Mouse (Mus musculus): Measurements from ENCODE around the gene Mpp5.
A peak's percentile ranks its signal among the peaks of the same experiment; 100 is the strongest.

Gene Mpp5

GRCm38 (mm10) chr12:78748557-78749377, at the start of gene Mpp5:
Gene Mpp5 (plus strand): TSS chr12:78748907.
- DNase-seq, result peak; percentile 97

DNA sequence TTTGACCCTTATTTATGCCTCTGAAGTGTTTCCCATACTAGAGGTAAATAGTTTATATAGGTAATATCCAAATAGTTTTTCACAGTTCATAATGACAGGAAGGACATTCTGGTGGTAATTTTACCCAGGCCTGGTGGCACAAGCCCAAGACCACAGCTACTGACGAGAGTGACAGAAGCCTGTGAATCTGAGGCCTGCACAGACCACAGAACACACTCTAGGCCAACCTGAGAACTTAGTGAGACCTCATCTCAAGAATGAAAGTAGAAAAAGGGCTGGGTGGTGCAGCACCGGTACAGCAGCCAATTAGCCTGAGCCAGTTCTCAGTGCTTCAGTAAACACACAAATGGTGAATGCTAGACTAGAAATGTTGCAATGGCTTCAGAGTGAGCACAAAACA, 30.9 kb upstream of the Mpp5 start:
- no peak for DNase-seq

GRCm38 (mm10) chr12:78727723-78728122, 21.0 kb upstream of the Mpp5 start:
- DNase-seq, result no peak

DNA sequence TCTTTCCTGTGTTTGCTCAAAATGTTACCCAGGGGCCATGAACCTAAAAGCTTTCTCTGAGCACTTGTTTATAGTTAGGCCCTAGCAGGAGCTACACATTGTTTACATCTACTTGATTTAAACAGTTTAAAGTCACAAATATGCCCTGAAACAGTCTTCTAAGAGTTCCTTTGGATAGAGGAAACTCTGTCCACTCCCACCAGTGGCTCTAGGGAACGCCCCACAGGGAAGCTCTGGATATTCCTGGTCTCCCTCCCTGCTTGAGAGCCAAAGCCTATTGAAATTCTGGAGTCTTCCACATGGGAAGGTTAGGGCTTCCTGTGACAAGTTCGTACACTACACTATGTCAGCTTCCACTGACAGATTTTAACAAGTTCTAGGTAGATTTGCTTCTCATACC, 9.1 kb upstream of the Mpp5 start:
- no peak for DNase-seq

DNA sequence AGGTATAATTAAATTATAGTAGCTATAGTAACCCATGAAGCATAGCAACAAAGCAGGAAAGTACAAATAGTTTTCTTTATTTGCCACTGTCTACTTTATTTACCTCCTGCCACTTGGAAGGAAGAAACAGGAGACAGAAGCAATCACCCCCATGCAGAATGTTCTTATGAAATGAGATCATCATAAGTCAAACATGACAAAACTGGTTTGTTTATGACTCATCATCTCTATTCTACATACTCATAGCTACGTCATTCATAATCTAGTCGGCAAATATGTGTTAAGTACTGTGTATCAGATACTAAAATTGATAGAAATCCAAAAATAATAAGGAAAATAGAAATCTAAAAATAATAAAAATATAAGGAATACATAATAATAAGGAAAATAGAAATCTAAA, 8.4 kb upstream of the Mpp5 start:
- DNase-seq, result no peak

DNA sequence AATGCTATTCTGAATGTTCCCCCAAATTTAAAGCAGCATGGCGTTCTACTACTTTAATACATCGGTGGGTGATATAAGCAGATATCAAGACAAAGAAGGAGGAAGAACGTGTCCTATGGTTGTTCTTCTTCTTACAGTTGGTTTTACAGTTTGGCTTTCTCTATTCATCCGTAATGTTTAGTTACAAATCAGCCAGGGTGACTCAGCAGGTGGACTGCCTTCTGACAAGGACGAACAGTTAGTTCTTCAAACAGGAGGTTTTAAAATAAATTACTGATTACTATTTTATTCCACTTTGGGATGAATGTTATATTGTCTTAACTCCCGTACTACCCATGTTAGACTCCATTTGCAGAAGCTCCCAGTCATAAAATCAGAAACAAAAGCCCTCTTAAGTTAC, 2.5 kb upstream of the Mpp5 start:
- no peak for DNase-seq

DNA sequence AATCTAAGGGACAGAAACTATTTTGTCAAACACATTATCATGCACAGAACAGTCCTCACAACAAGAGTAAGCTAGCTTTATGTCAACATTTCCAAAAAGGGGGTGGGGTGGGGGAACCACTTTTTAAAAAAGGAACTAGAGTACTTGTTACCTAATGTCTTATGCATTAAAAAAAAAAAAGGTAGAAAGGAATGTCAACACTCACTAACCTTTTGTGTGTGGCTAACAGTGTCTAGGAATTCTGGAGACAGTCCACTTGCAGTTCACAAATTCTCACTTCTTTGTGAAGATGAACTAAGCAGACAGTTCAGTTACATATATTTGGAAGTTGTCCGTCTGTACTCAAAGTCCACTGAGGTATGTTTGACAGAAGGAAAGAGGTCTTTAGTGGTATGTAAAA, 1.3 kb upstream of the Mpp5 start:
- no peak for DNase-seq

DNA sequence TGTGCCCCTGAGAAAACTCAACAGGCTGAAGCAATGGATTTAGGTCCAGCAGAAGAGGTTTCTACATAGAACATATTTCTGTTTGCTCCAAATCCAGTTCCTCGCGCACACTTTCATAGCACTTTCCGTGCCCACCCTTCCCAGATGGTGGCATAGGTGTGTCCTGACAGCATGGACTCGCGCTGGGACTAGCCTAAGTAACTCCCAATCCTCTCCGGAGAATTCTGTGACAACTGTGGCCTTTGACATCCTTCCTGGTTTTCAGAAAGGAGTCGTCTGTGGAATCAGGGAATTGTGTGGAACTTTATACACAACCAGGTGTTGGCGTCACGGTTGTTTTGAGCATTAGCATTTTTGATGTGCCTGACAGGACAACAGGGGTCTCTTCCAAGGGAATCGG, 594 bp upstream of the Mpp5 start:
- DNase-seq, result no peak

- DNase-seq, result peak; percentile 56
Observed at GRCm38 (mm10) chr12:78749378-78749801, 683 bp downstream of the Mpp5 start.

DNA sequence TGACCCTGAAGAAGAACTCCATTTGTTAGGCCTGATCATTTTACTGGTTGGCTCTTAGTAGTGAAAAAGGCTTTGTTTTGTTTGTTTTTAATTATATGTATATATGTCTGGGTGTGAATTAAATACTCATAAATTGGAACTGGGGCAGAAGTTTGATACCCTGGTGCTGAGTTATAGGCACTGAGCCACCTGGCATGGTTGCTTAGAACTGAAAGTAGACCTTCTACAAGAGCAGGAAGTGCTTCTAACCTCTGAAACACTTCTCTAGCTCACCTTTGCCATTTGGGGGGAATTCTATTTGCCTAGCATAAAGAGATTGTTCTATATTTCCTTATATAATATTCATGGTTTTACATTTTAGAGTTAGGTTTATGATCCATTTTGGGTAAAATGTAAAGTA, 13.3 kb downstream of the Mpp5 start:
- no peak for DNase-seq

DNA sequence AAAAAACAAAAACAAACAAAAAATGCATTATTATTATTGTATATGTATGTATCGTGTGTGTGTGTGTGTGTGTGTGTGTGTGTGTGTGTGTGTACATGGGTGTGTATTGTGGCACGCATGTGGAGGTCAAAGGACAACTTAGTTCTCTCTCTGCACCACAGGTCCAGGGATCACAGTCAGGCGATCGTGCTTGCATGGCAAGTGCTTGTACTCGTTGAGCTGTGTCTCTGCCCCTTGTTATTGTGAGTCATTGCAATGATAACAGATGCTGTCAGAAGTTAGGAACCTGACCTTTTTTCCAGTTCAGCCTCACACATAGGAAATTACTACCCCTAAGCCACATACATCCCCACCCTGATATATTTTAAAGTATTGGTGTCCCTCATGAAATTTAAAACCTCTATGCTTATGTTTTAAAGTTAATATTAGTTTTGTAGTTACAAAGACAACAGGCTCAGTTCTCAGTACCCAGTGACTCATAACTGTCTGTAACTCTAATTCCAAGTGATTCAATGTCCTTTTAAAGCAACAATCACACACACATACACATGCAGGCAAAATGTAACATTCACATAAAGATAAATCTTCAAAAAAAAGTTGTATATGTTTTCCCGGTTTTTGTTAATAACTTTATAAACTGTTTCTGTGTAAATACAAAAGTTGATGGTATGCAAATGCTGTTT, 20.5 kb downstream of the Mpp5 start:
- no peak for DNase-seq

GRCm38 (mm10) chr12:78773211-78773610, 24.5 kb downstream of the Mpp5 start:
- DNase-seq, result no peak

GRCm38 (mm10) chr12:78777916-78778315, 29.2 kb downstream of the Mpp5 start:
- DNase-seq, result no peak

GRCm38 (mm10) chr12:78778423-78779067, 29.8 kb downstream of the Mpp5 start:
- no peak for DNase-seq

GRCm38 (mm10) chr12:78788266-78788873, 39.7 kb downstream of the Mpp5 start:
- DNase-seq, result no peak

DNA sequence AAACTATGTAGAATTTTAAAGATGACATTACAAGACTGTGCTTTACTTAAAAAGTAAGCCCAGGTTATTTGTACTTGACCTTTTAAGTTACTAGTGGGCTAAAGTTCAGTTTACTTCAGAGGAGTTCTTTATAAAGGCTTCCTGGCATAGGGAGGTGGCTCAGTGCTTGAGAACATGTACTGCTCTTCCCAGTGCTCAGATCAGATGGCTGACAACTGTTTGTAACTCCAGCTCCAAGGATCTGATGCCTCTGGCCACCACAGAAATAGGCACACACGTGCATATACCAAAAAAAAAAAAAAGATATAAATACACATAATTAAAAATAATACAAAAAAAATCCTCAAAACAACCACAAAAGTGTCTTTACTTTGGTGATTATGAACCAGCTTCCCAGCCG, 42.1 kb downstream of the Mpp5 start:
- DNase-seq, result no peak

DNA sequence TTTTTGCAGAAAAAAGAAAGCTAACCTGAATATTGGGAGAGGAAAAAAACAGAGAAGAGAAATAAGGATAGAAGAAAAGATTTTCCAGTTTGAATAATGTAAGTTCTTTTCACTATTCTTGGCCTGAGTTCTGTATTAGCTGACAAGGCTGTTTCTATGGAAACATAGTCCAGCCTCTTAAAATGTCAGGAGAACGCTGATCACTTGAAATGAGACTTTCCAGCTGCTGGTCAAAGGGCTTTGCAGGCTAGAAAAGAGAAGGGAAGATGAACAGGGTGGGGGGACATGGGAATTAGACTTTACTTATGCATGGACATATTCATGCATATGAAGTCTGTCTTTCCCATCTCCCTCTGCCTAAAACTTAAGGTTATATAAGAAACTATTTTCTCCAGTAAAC, 45.5 kb downstream of the Mpp5 start:
- DNase-seq, result no peak

- no peak for DNase-seq
Observed at GRCm38 (mm10) chr12:78800036-78800435, 51.3 kb downstream of the Mpp5 start.

DNA sequence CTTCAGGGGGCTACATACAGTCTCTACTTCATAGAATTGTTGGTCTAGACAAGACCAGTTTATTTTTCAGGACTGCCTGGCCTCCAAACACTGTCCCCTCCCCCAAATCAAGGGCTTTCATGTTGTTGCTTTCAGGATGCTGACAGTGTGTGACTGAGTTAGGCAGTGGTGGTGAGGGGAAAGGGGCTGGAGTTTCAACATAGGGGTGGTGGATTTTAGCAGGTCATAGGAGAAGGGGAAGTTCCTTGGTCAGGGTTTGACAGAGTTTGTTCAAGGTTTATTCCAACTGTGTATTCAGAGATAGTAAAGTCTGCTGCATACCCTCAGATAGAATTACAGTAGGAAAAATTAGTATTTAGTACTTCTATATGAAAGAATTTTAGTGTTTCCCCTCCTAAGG, 53.1 kb downstream of the Mpp5 start:
- DNase-seq, result no peak

DNA sequence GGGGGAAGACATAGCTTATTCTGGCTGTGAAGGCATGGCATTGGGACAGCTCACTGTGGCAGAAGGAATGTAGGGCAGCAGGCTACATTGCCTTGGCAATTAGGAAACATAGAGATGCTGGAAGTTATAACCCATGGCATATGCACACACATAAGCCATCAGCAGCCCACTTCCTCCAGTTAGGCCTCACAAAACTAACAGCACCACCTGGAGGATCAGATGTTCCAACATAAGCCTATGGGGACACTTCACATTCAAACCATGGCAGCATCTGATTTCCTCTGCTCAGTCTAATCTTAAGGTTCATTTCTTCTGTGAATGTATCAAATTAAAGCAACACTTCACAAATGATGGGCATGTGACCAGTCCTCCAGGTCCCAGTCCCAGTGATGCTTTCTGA, 65.7 kb downstream of the Mpp5 start:
- DNase-seq, result no peak

- DNase-seq, result no peak
Observed at GRCm38 (mm10) chr12:78834496-78834895, 85.8 kb downstream of the Mpp5 start.

GRCm38 (mm10) chr12:78839906-78840305, 91.2 kb downstream of the Mpp5 start:
- no peak for DNase-seq

GRCm38 (mm10) chr12:78842429-78842828, 93.7 kb downstream of the Mpp5 start:
- DNase-seq, result no peak

DNA sequence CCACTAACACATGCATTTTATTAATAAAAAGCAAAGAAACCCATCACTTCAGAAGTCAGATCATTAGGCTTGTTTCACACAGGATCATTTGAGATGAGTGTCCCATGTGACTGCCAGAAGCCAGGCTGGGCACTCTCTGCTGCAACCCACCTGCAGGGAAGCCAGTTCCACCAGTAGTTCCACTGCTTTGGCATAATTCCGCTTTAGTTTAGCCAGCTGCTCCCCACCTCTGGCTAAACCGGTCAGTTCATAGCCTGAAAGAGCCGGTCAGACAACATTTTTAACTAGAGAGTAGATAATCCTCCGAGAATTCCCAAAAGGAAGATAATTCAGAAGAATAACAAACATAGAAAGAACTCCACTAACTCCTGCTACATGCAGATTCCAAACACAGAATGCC, 99.5 kb downstream of the Mpp5 start:
- no peak for DNase-seq

All from cerebellum, adult 11-12 months (tissue).